Mouse (Mus musculus) heart, adult 2 months (tissue): ENCODE results near the gene Kcnip1. TPM values are rescaled to one million over a fixed set of nuclear protein-coding genes. Genes with fewer than 3 reads are reported as not detected.

Experiments
- DNase-seq, 2 experiments: peaks; one replicate each; pipeline ENCODE4 v3.0.0; 2021
- H3K27ac ChIP-seq: fragments of 200-600 bp; 2 replicates; pipeline ENCODE4 v1.8.1; 2022
- H3K27me3 ChIP-seq: fragments of 200-500 bp; 2 replicates; pipeline ENCODE4 v1.6.1; 2012; ENCODE audit warnings: mild to moderate bottlenecking, low read length, inconsistent platforms, mixed read lengths; ENCODE audit not compliant: control insufficient read depth, insufficient read depth
- H3K36me3 ChIP-seq: fragments of 200-500 bp; 2 replicates; pipeline ENCODE4 v1.6.1; 2012; ENCODE audit warnings: low read length, inconsistent platforms; ENCODE audit not compliant: control insufficient read depth, insufficient read depth
- H3K4me1 ChIP-seq: fragments of 200-500 bp; 2 replicates; pipeline ENCODE4 v1.6.1; 2011; ENCODE audit warnings: low read length; ENCODE audit not compliant: control insufficient read depth, insufficient read depth
- H3K4me3 ChIP-seq: fragments of 200-600 bp; 2 replicates; pipeline ENCODE4 v1.8.1; 2022
- H3K79me2 ChIP-seq: fragments of 200-500 bp; replicated peaks from 2 replicates; pipeline ENCODE4 v1.6.1; 2012; ENCODE audit warnings: mild to moderate bottlenecking, inconsistent platforms, low read length, moderate library complexity, mixed read lengths; ENCODE audit not compliant: control insufficient read depth, insufficient read depth
- H3K9ac ChIP-seq: fragments of 200-500 bp; 2 replicates; pipeline ENCODE4 v1.6.1; 2012; ENCODE audit warnings: low read depth, mild to moderate bottlenecking, control low read depth, inconsistent platforms, low read length, mixed read lengths
- CTCF ChIP-seq: fragments of 200-600 bp; IDR thresholded peaks from 2 replicates; pipeline ENCODE4 v1.8.1; 2022; ENCODE audit warnings: antibody characterized with exemption, mild to moderate bottlenecking, moderate library complexity
- EP300 ChIP-seq: fragments of 200-500 bp; IDR thresholded peaks from 2 replicates; pipeline ENCODE4 v1.6.1; 2011; ENCODE audit warnings: low read depth, low read length, control low read depth; ENCODE audit not compliant: insufficient read depth
- POLR2A ChIP-seq: fragments of 200-500 bp; IDR thresholded peaks from 2 replicates; pipeline ENCODE4 v1.6.1; 2011; ENCODE audit warnings: mild to moderate bottlenecking, low read depth, low read length, control low read depth; ENCODE audit not compliant: insufficient read depth
- WGBS: fragments of 180-500 bp; shearing (Covaris S2); methylation state at CpG from one replicate; pipeline ENCODE4 v1.1.7; 2018; 5-methylcytosine and 5-hydroxymethylcytosine counted together
- intact Hi-C: fragments of 180-260 bp; cut with DNase I; formaldehyde crosslinking; loops from one replicate; pipeline ENCODE4 v1.15.1; 2025
- polyA plus RNA-seq: library from polyadenylated mRNA; depleted of rRNA; stranded (reverse); fragments of >200 nt; gene quantifications from 2 replicates; pipeline ENCODE4 v1.2.3, GENCODE M21; 2012
- total RNA-seq, 2 experiments: library from RNA; stranded (reverse); gene quantifications; 2 replicates each; pipeline ENCODE4 v1.2.3; 2021

Gene Kcnip1
- total and polyA plus RNA-seq, 3 experiments, result 0.11 to 0.18 TPM; not detected in 1

- H3K79me2 ChIP-seq, result no peaks in the 10 kb centered on the region
- intact Hi-C loops, result no loop called here
- H3K9ac ChIP-seq, result no peak overlapping the region
- DNase-seq, result no peak
- WGBS, result 70% methylated on average over 13 of the region's 13 CpGs
- TF ChIP-seq POLR2A, result no peak
- no peak for TF ChIP-seq EP300
- TF ChIP-seq CTCF, result no peak
- H3K4me1 ChIP-seq, result no peaks in the 10 kb centered on the region
- no peak overlapping the region for H3K27ac ChIP-seq
- no peak overlapping the region for H3K4me3 ChIP-seq
- no peaks in the 10 kb centered on the region for H3K36me3 ChIP-seq
- no peaks in the 10 kb centered on the region; the same call in 1 of the 2 replicates for H3K27me3 ChIP-seq
Observed at GRCm38 (mm10) chr11:33921451-33921850, 71.5 kb downstream of the Kcnip1 start.

GRCm38 (mm10) chr11:33919826-33920225 lies 73.1 kb downstream of the Kcnip1 start:
- Histone ChIP-seq H3K4me1 (no peaks in the 10 kb centered on the region), H3K36me3 (no peaks in the 10 kb centered on the region), H3K9ac (no peak overlapping the region), H3K79me2 (no peaks in the 10 kb centered on the region), H3K4me3 (no peak overlapping the region), H3K27me3 (no peaks in the 10 kb centered on the region; the same call in 1 of the 2 replicates), H3K27ac (no peak overlapping the region)
- DNase-seq, result no peak
- no peak for TF ChIP-seq EP300
- TF ChIP-seq POLR2A, result no peak
- no peak for TF ChIP-seq CTCF
- intact Hi-C loops, result loop anchor here (10.0 kb wide), 1 partner anchor 745 kb away; no protein-coding TSS in a partner anchor
- 63% methylated on average over 7 of the region's 7 CpGs for WGBS

GRCm38 (mm10) chr11:33918424-33918823 lies 74.5 kb downstream of the Kcnip1 start:
- intact Hi-C loops, result loop anchor here (10.0 kb wide), 1 partner anchor 744 kb away; no protein-coding TSS in a partner anchor
- Histone ChIP-seq H3K27ac (no peak overlapping the region), H3K9ac (no peak overlapping the region), H3K4me3 (no peak overlapping the region), H3K27me3 (no peaks in the 10 kb centered on the region; the same call in 1 of the 2 replicates), H3K4me1 (no peaks in the 10 kb centered on the region), H3K36me3 (no peaks in the 10 kb centered on the region), H3K79me2 (no peaks in the 10 kb centered on the region)
- 24% methylated on average over 2 of the region's 2 CpGs for WGBS
- no peak for DNase-seq
- TF ChIP-seq EP300 (no peak), POLR2A (no peak), CTCF (no peak)

- TF ChIP-seq POLR2A (no peak), EP300 (no peak)
- H3K27me3 ChIP-seq, result no peaks in the 10 kb centered on the region; the same call in 1 of the 2 replicates
- peak; percentile 27 to 75 for DNase-seq
- no peaks in the 10 kb centered on the region; the same call in 1 of the 2 replicates for H3K4me1 ChIP-seq
- H3K36me3 ChIP-seq, result no peaks in the 10 kb centered on the region
- intact Hi-C loops, result loop anchor here (1.0 to 10.0 kb wide), 3 partner anchors 185 to 743 kb away; no protein-coding TSS in a partner anchor
- WGBS, result 19% methylated on average over 6 of the region's 6 CpGs
- no peak overlapping the region for H3K9ac ChIP-seq
- no peak overlapping the region for H3K4me3 ChIP-seq
- no peaks in the 10 kb centered on the region for H3K79me2 ChIP-seq
- no peak overlapping the region for H3K27ac ChIP-seq
Observed at GRCm38 (mm10) chr11:33917574-33917973, 75.4 kb downstream of the Kcnip1 start.

GRCm38 (mm10) chr11:33914216-33914615 lies 78.7 kb downstream of the Kcnip1 start:
- intact Hi-C loops, result loop anchor here (10.0 kb wide), 1 partner anchor 739 kb away; no protein-coding TSS in a partner anchor
- Histone ChIP-seq H3K4me1 (no peaks in the 10 kb centered on the region; the same call in 1 of the 2 replicates), H3K9ac (no peak overlapping the region)

GRCm38 (mm10) chr11:33913061-33913460 lies 79.9 kb downstream of the Kcnip1 start:
- Histone ChIP-seq H3K79me2 (no peaks in the 10 kb centered on the region), H3K27ac (no peak overlapping the region), H3K4me3 (no peak overlapping the region), H3K9ac (no peak overlapping the region), H3K36me3 (no peaks in the 10 kb centered on the region), H3K4me1 (no peaks in the 10 kb centered on the region; the same call in 1 of the 2 replicates), H3K27me3 (no peaks in the 10 kb centered on the region)
- 55% methylated on average over 7 of the region's 7 CpGs for WGBS
- no peak for DNase-seq
- TF ChIP-seq EP300, result no peak
- TF ChIP-seq CTCF, result no peak
- no peak for TF ChIP-seq POLR2A
- intact Hi-C loops, result loop anchor here (10.0 kb wide), 1 partner anchor 738 kb away; no protein-coding TSS in a partner anchor

More at GRCm38 (mm10) chr11:33914216-33914615, 78.7 kb downstream of the Kcnip1 start:
- no peaks in the 10 kb centered on the region for H3K79me2 ChIP-seq
- no peak for DNase-seq
- no peak for TF ChIP-seq CTCF
- TF ChIP-seq POLR2A, result no peak
- TF ChIP-seq EP300, result no peak
- H3K27ac ChIP-seq, result no peak overlapping the region
- no peak overlapping the region for H3K4me3 ChIP-seq
- no peaks in the 10 kb centered on the region; the same call in 1 of the 2 replicates for H3K27me3 ChIP-seq
- 80% methylated on average over 12 of the region's 12 CpGs for WGBS
- H3K36me3 ChIP-seq, result no peaks in the 10 kb centered on the region
